Mouse (Mus musculus) hindbrain, embryonic 12.5 days (tissue): ENCODE results near the gene Ptpn5. TPM values are rescaled to one million over a fixed set of nuclear protein-coding genes. Genes with fewer than 3 reads are reported as not detected.

ENCODE experiments used
- microRNA-seq: library from miRNA; unstranded; fragments of <30 nt; microRNA quantifications from one replicate; pipeline ENCODE4, GENCODE M21; 2017
- polyA plus RNA-seq: library from polyadenylated mRNA; unstranded; fragments of >200 nt; fragmentation: Nextera tagmentation; extraction: Ambion mirVana; gene quantifications from 2 replicates; pipeline ENCODE4 v1.2.1, GENCODE M21; 2016

Gene Ptpn5
- polyA plus RNA-seq, 1 experiment from 2014 or later: 63.1 TPM

Small RNA genes lying within 50 kb of the gene (microRNA-seq; reads per million reads assigned to microRNA genes)
- not detected for gene Mir7056

Other genes starting within 250 kb of the Ptpn5 start
- 310 and 346 TPM in 2 replicates for gene Tsg101, start 213.7 kb downstream of the Ptpn5 start, polyA plus RNA-seq
- 8.9 and 9.5 TPM in 2 replicates for gene Uevld, start 175.2 kb downstream of the Ptpn5 start, polyA plus RNA-seq
- not detected in 2 replicates for gene Gm9999, start 150.1 kb downstream of the Ptpn5 start, polyA plus RNA-seq
- gene Spty2d1, start 125.3 kb downstream of the Ptpn5 start, polyA plus RNA-seq: 14.7 and 16.1 TPM in 2 replicates
- gene Tmem86a, start 83.1 kb downstream of the Ptpn5 start, polyA plus RNA-seq: 19.2 and 20.2 TPM in 2 replicates
- not detected in 2 replicates for gene Mrgpra6, start 71.2 kb upstream of the Ptpn5 start, polyA plus RNA-seq
- gene Mrgpra9, start 119.2 kb upstream of the Ptpn5 start, polyA plus RNA-seq: not detected in 2 replicates
- gene Mrgpra1, start 220.6 kb upstream of the Ptpn5 start, polyA plus RNA-seq: not detected in 2 replicates